Mouse (Mus musculus) thymus, adult 2 months (tissue): ENCODE measurements around the gene Tac2. TPM values are rescaled to one million over a fixed set of nuclear protein-coding genes. Genes with fewer than 3 reads are reported as not detected.

Experiments
- DNase-seq: peaks from one replicate; pipeline ENCODE4 v3.0.0; 2021
- H3K27ac ChIP-seq: fragments of 200-500 bp; 2 replicates; pipeline ENCODE4 v1.5.1; 2012; ENCODE audit warnings: low read length, control low read depth; ENCODE audit not compliant: control insufficient read depth, insufficient read depth
- H3K27me3 ChIP-seq: fragments of 200-500 bp; 2 replicates; pipeline ENCODE4 v1.6.1; 2012; ENCODE audit warnings: mild to moderate bottlenecking, low read length, moderate library complexity, mixed read lengths; ENCODE audit not compliant: control insufficient read depth, insufficient read depth
- H3K36me3 ChIP-seq: fragments of 200-500 bp; 2 replicates; pipeline ENCODE4 v1.6.1; 2012; ENCODE audit warnings: mild to moderate bottlenecking, low read length, moderate library complexity; ENCODE audit not compliant: control insufficient read depth, insufficient read depth
- H3K4me1 ChIP-seq: fragments of 200-500 bp; replicated peaks from 2 replicates; pipeline ENCODE4 v1.6.1; 2012; ENCODE audit warnings: low read length; ENCODE audit not compliant: control insufficient read depth, insufficient read depth
- H3K4me3 ChIP-seq: fragments of 200-500 bp; 2 replicates; pipeline ENCODE4 v1.5.1; 2012; ENCODE audit warnings: mild to moderate bottlenecking, low read length, control low read depth, moderate library complexity; ENCODE audit not compliant: control insufficient read depth, insufficient read depth
- CTCF ChIP-seq: fragments of 200-500 bp; IDR thresholded peaks from 2 replicates; pipeline ENCODE4 v1.5.1; 2012; ENCODE audit warnings: mild to moderate bottlenecking, control low read depth, low read length, moderate library complexity, borderline replicate concordance; ENCODE audit not compliant: control insufficient read depth, poor library complexity, insufficient read depth; ENCODE audit errors: extremely low read depth
- POLR2A ChIP-seq: fragments of 200-500 bp; IDR thresholded peaks from 2 replicates; pipeline ENCODE4 v1.6.1; 2012; ENCODE audit warnings: mild to moderate bottlenecking, low read length, control low read depth, moderate library complexity; ENCODE audit not compliant: control insufficient read depth, poor library complexity, insufficient read depth; ENCODE audit errors: extremely low read depth
- WGBS: fragments of 180-500 bp; shearing (Covaris S2); methylation state at CpG from one replicate; pipeline ENCODE4 v1.1.7; 2018; 5-methylcytosine and 5-hydroxymethylcytosine counted together
- polyA plus RNA-seq: library from polyadenylated mRNA; depleted of rRNA; stranded (reverse); fragments of >200 nt; gene quantifications from 2 replicates; pipeline ENCODE4 v1.2.3, GENCODE M21; 2012

Gene Tac2
- polyA plus RNA-seq, 1 experiment = 4.5 TPM

GRCm38 (mm10) chr10:127739661-127740161, 15.4 kb downstream of the Tac2 start:
- Histone ChIP-seq H3K4me3 (peak overlapping the region; percentile 47), H3K4me1 (peaks cover 12% of the 10 kb centered on the region), H3K27ac (no peak overlapping the region), H3K27me3 (no peaks in the 10 kb centered on the region; the same call in 1 of the 2 replicates), H3K36me3 (peaks cover 19% of the 10 kb centered on the region)
- DNase-seq = peak; percentile 51
- TF ChIP-seq CTCF (no peak), POLR2A (no peak)
- WGBS = 2% methylated on average over 54 of the region's 55 CpGs

- Histone ChIP-seq H3K27me3 (no peaks in the 10 kb centered on the region; the same call in 1 of the 2 replicates), H3K4me3 (no peak overlapping the region), H3K27ac (no peak overlapping the region), H3K4me1 (peaks cover 4% of the 10 kb centered on the region), H3K36me3 (peaks cover 19% of the 10 kb centered on the region)
- TF ChIP-seq POLR2A = no peak
- TF ChIP-seq CTCF = peak; percentile 91
- WGBS = 90% methylated on average over 5 of the region's 5 CpGs
- DNase-seq = peak; percentile 51
These were observed 20.4 kb downstream of the Tac2 start for GRCm38 (mm10) chr10:127744661-127745060.

- Histone ChIP-seq H3K36me3 (peaks cover 19% of the 10 kb centered on the region), H3K4me3 (no peak overlapping the region), H3K27ac (no peak overlapping the region), H3K27me3 (no peaks in the 10 kb centered on the region), H3K4me1 (no peaks in the 10 kb centered on the region)
- DNase-seq = no peak
- WGBS = 71% methylated on average over 5 of the region's 5 CpGs
- no peak for TF ChIP-seq POLR2A
- TF ChIP-seq CTCF = no peak
These were observed 21.6 kb downstream of the Tac2 start for GRCm38 (mm10) chr10:127745886-127746285.

- WGBS = 91% methylated on average over 8 of the region's 8 CpGs
These were observed 23.0 kb downstream of the Tac2 start for GRCm38 (mm10) chr10:127747254-127747653.

GRCm38 (mm10) chr10:127748847-127749612, 24.8 kb downstream of the Tac2 start:
- Histone ChIP-seq H3K4me3 (no peak overlapping the region), H3K27me3 (no peaks in the 10 kb centered on the region), H3K27ac (no peak overlapping the region), H3K4me1 (no peaks in the 10 kb centered on the region), H3K36me3 (no peaks in the 10 kb centered on the region; the same call in 1 of the 2 replicates)
- 66% methylated on average over 8 of the region's 8 CpGs for WGBS
- no peak for DNase-seq
- TF ChIP-seq CTCF (no peak), POLR2A (no peak)

More at GRCm38 (mm10) chr10:127747254-127747653, 23.0 kb downstream of the Tac2 start:
- no peak overlapping the region for H3K4me3 ChIP-seq
- H3K36me3 ChIP-seq = peaks cover 16% of the 10 kb centered on the region
- TF ChIP-seq CTCF = no peak
- no peak for TF ChIP-seq POLR2A
- H3K27me3 ChIP-seq = no peaks in the 10 kb centered on the region
- no peaks in the 10 kb centered on the region for H3K4me1 ChIP-seq
- no peak overlapping the region for H3K27ac ChIP-seq
- no peak for DNase-seq

GRCm38 (mm10) chr10:127750136-127750777, 26.0 kb downstream of the Tac2 start:
- TF ChIP-seq POLR2A = no peak
- Histone ChIP-seq H3K27ac (no peak overlapping the region), H3K36me3 (no peaks in the 10 kb centered on the region), H3K4me1 (no peaks in the 10 kb centered on the region), H3K4me3 (no peak overlapping the region), H3K27me3 (no peaks in the 10 kb centered on the region)
- DNase-seq = no peak
- 87% methylated on average over 24 of the region's 24 CpGs for WGBS
